15 mouse cellular contexts compared by ENCODE assay signal in the genomic region with DNA sequence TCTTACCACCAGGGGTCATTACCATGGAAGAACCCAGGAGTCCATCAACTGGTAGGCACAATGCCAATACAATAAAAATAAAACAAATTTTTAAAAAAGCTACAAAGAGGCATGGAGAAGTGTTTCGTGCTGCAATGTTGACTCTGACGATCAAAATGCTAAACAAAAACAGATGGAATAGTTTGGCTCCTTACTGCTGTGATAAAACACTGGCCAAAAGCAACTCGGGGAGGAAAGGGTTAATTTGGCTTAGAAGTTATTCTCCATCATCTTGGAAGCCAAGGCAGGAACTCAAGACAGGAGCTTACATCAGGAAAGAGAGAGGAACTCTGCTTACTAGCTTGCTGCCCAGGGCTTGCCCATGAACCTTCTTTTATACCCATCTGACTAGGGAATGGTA. TPM values are rescaled to one million over a fixed set of nuclear protein-coding genes. Genes with fewer than 3 reads are reported as not detected.
DNase-seq lines count a peak whose midpoint lies in the region; ATAC-seq and TF ChIP-seq lines count a peak whose summit lies in the region.
"Had no signal": no experiment of that assay in that cellular context is flagged by ENCODE, and none has a peak within 500 bp of the region (broad histone marks: within the 10 kb centered on the region; RNA-seq: fewer than 3 reads in every experiment).

No protein-coding gene starts in this region.

- H3K27ac ChIP-seq in heart, embryonic 15.5 days, result peak overlapping the region; percentile 52; the same call in 1 of the 2 replicates
- H3K27ac ChIP-seq in midbrain, postnatal 0 days (ENCODE audit: low read depth, low read length), result no peak overlapping the region
- H3K27ac ChIP-seq in midbrain, embryonic 11.5 days (ENCODE audit: low read depth, low read length), result no peak overlapping the region
- H3K27ac ChIP-seq: heart, embryonic 10.5 days; hindbrain, embryonic 15.5 days; midbrain, embryonic 10.5 days had no signal

- no peak for ATAC-seq in heart, embryonic 15.5 days (replicated peaks; ENCODE audit: insufficient number of reproducible peaks, insufficient read depth, low FRiP score, low read depth)
- ATAC-seq in midbrain, postnatal 0 days (ENCODE audit: low FRiP score), result no peak
- ATAC-seq in midbrain, embryonic 11.5 days (ENCODE audit: low FRiP score), result no peak

- no peaks in the 10 kb centered on the region for H3K27me3 ChIP-seq in heart, embryonic 15.5 days
- no peaks in the 10 kb centered on the region for H3K27me3 ChIP-seq in midbrain, postnatal 0 days (ENCODE audit: insufficient read depth, low read length)
- H3K27me3 ChIP-seq in midbrain, embryonic 11.5 days (ENCODE audit: control insufficient read depth, insufficient read depth, low read length), result no peaks in the 10 kb centered on the region
- H3K27me3 ChIP-seq: hindbrain, embryonic 15.5 days had no signal

- H3K4me3 ChIP-seq in heart, embryonic 15.5 days, result no peak overlapping the region
- H3K4me3 ChIP-seq in midbrain, postnatal 0 days (ENCODE audit: low read depth, low read length), result no peak overlapping the region
- no peak overlapping the region for H3K4me3 ChIP-seq in midbrain, embryonic 11.5 days (ENCODE audit: low read depth, low read length)
- H3K4me3 ChIP-seq: heart, embryonic 10.5 days; hindbrain, embryonic 15.5 days; midbrain, embryonic 10.5 days had no signal

- WGBS in heart, embryonic 15.5 days, result 71% methylated on average over 3 of the region's 3 CpGs
- 89% methylated on average over 3 of the region's 3 CpGs for WGBS in midbrain, postnatal 0 days
- 82% methylated on average over 3 of the region's 3 CpGs for WGBS in midbrain, embryonic 11.5 days

- no peak for DNase-seq in heart, adult 18-20 months
- no peak for DNase-seq in midbrain, postnatal 0 days (ENCODE audit: low spot score)
- no peak for DNase-seq in midbrain, embryonic 11.5 days (ENCODE audit: low spot score, missing footprints)
- DNase-seq in brain, embryonic 14.5 days (ENCODE audit: low read depth), result peak; percentile 64
- DNase-seq in thymus, postnatal 4 days, result no peak
- DNase-seq in cerebellum, adult 11-12 months, result no peak
- DNase-seq: cerebellum, adult 11 months; gastrocnemius, postnatal 36 days; kidney, postnatal 14 days; thymus, adult 18-20 months; thymus, postnatal 36 days had no signal

- no peaks in the 10 kb centered on the region for H3K36me3 ChIP-seq in heart, embryonic 15.5 days
- no peaks in the 10 kb centered on the region for H3K36me3 ChIP-seq in midbrain, postnatal 0 days (ENCODE audit: insufficient read depth, low read length)
- no peaks in the 10 kb centered on the region for H3K36me3 ChIP-seq in midbrain, embryonic 11.5 days (ENCODE audit: control insufficient read depth, insufficient read depth, low read length)
- H3K36me3 ChIP-seq: heart, embryonic 10.5 days; hindbrain, embryonic 15.5 days had no signal

- no peaks in the 10 kb centered on the region for H3K9me3 ChIP-seq in heart, embryonic 15.5 days (replicated peaks)
- no peaks in the 10 kb centered on the region for H3K9me3 ChIP-seq in midbrain, postnatal 0 days (ENCODE audit: low read length)
- H3K9me3 ChIP-seq in midbrain, embryonic 11.5 days (ENCODE audit: control insufficient read depth, low read length), result no peaks in the 10 kb centered on the region
- H3K9me3 ChIP-seq: heart, embryonic 10.5 days; hindbrain, embryonic 15.5 days had no signal

- H3K9ac ChIP-seq in heart, embryonic 15.5 days, result no peak overlapping the region
- no peak overlapping the region for H3K9ac ChIP-seq in midbrain, postnatal 0 days (replicated peaks; ENCODE audit: low read length, poor library complexity, severe bottlenecking)
- no peak overlapping the region for H3K9ac ChIP-seq in midbrain, embryonic 11.5 days (ENCODE audit: low read length)
- H3K9ac ChIP-seq: hindbrain, embryonic 15.5 days had no signal

- peaks cover 20% of the 10 kb centered on the region for H3K4me1 ChIP-seq in heart, embryonic 15.5 days (replicated peaks)
- H3K4me1 ChIP-seq in midbrain, postnatal 0 days (ENCODE audit: insufficient read depth, low read length), result no peaks in the 10 kb centered on the region
- H3K4me1 ChIP-seq in midbrain, embryonic 11.5 days (ENCODE audit: control insufficient read depth, insufficient read depth, low read length), result peaks cover 2% of the 10 kb centered on the region; the same call in 1 of the 2 replicates
- H3K4me1 ChIP-seq: heart, embryonic 10.5 days had no signal

- H3K4me2 ChIP-seq in heart, embryonic 15.5 days, result no peak overlapping the region
- H3K4me2 ChIP-seq in midbrain, postnatal 0 days (ENCODE audit: low read depth, low read length, poor library complexity, severe bottlenecking), result no peak overlapping the region
- no peak overlapping the region for H3K4me2 ChIP-seq in midbrain, embryonic 11.5 days
- H3K4me2 ChIP-seq: hindbrain, embryonic 15.5 days had no signal

- TF ChIP-seq POLR2A in brain, embryonic 14.5 days (IDR thresholded peaks at IDR 0.05; ENCODE audit: borderline replicate concordance, extremely low read depth, insufficient read depth, insufficient read length, poor library complexity, severe bottlenecking), result no peak

- TF ChIP-seq CTCF in midbrain, postnatal 0 days (IDR thresholded peaks at IDR 0.05), result 0 out of 2 replicates have a peak, but pooled peaks have one; percentile 6
- no peak for TF ChIP-seq CTCF in brain, embryonic 14.5 days (IDR thresholded peaks at IDR 0.05; ENCODE audit: borderline replicate concordance, extremely low read depth, insufficient read depth, insufficient read length)

RNA-seq across cellular contexts. Expression of a gene that starts 32.4 kb away (rescaled TPM):
- polyA plus RNA-seq in heart, embryonic 15.5 days (2015; fragmentation: Nextera tagmentation; extraction: Ambion mirVana), result 15.2 and 18.0 TPM in 2 replicates
- 10 to 100 TPM; 74.8 to 76.3 TPM for total RNA-seq in heart, adult 18-20 months (2021)
- 54.8 and 56.5 TPM in 2 replicates for total RNA-seq in midbrain, postnatal 0 days (2014; rRNA removed)
- 50.5 and 54.0 TPM in 2 replicates for polyA plus RNA-seq in midbrain, postnatal 0 days (2015; fragmentation: Nextera tagmentation; extraction: Ambion mirVana)
- 29.9 and 32.1 TPM in 2 replicates for polyA plus RNA-seq in midbrain, embryonic 11.5 days (2014; fragmentation: Nextera tagmentation; extraction: Ambion mirVana)
- 23.9 and 30.2 TPM in 2 replicates for polyA plus RNA-seq in brain, embryonic 14.5 days (2012; rRNA removed)

RNA-seq across cellular contexts. Expression of a gene that starts 41.1 kb away (rescaled TPM):
- polyA plus RNA-seq in heart, embryonic 15.5 days (2015; fragmentation: Nextera tagmentation; extraction: Ambion mirVana), result 132 and 134 TPM in 2 replicates
- 10 to 100 TPM; 93.3 to 94.7 TPM for total RNA-seq in heart, adult 18-20 months (2021)
- total RNA-seq in midbrain, postnatal 0 days (2014; rRNA removed), result 39.6 and 49.4 TPM in 2 replicates
- polyA plus RNA-seq in midbrain, postnatal 0 days (2015; fragmentation: Nextera tagmentation; extraction: Ambion mirVana), result 150 and 156 TPM in 2 replicates
- 232 and 254 TPM in 2 replicates for polyA plus RNA-seq in midbrain, embryonic 11.5 days (2014; fragmentation: Nextera tagmentation; extraction: Ambion mirVana)
- 57.9 and 63.5 TPM in 2 replicates for polyA plus RNA-seq in brain, embryonic 14.5 days (2012; rRNA removed)
